Mouse (Mus musculus) ES-E14 (cell line): Measurements from ENCODE around the gene Fam53a. TPM values are rescaled to one million over a fixed set of nuclear protein-coding genes. Genes with fewer than 3 reads are reported as not detected.

Experiments used
- DNase-seq: peaks from one replicate; pipeline ENCODE4 v3.0.0-alpha.2; 2013; ENCODE audit warnings: low read depth, low spot score
- H3K27ac ChIP-seq: 2 replicates; pipeline ENCODE4 v1.5.1; 2012; ENCODE audit warnings: low read depth, mild to moderate bottlenecking, low read length, moderate library complexity, mixed read lengths; ENCODE audit not compliant: poor library complexity, insufficient read depth, severe bottlenecking
- H3K36me3 ChIP-seq: 2 replicates; pipeline ENCODE4 v1.6.1; 2012; ENCODE audit warnings: mild to moderate bottlenecking, low read length, moderate library complexity, mixed read lengths; ENCODE audit not compliant: control insufficient read depth, poor library complexity, insufficient read depth, severe bottlenecking
- H3K4me1 ChIP-seq, 2 experiments: fragments of 150-350 bp in 1 of 2; sonication (generic) in 1 of 2; 2 replicates each; pipeline ENCODE4 v1.6.1; 2012; ENCODE audit warnings: low read length in 2 of 2, mild to moderate bottlenecking in 1 of 2, mixed read lengths in 1 of 2; ENCODE audit not compliant: control insufficient read depth in 2 of 2, insufficient read depth in 2 of 2, poor library complexity in 1 of 2
- H3K4me3 ChIP-seq, 2 experiments: fragments of 150-350 bp in 1 of 2; sonication (generic) in 1 of 2; 2 replicates each; pipeline ENCODE4 v1.5.1; 2012; ENCODE audit warnings: low read length in 2 of 2, low read depth in 1 of 2, mild to moderate bottlenecking in 1 of 2, mixed read lengths in 1 of 2; ENCODE audit not compliant: insufficient read depth in 1 of 2, poor library complexity in 1 of 2, severe bottlenecking in 1 of 2
- H3K9ac ChIP-seq: 2 replicates; pipeline ENCODE4 v1.6.1; 2012; ENCODE audit warnings: low read depth, mild to moderate bottlenecking, low read length, mixed read lengths; ENCODE audit not compliant: poor library complexity, insufficient read depth, severe bottlenecking
- H3K9me3 ChIP-seq: fragments of 150-350 bp; sonication (generic); 2 replicates; pipeline ENCODE4 v1.6.1; 2012; ENCODE audit warnings: low read depth, mild to moderate bottlenecking, low read length; ENCODE audit not compliant: control insufficient read depth, insufficient read depth
- CHD2 ChIP-seq: IDR thresholded peaks from 2 replicates; pipeline ENCODE4 v1.6.1; 2014; ENCODE audit warnings: mild to moderate bottlenecking, low read depth, low read length, inconsistent platforms
- HCFC1 ChIP-seq: IDR thresholded peaks from 2 replicates; pipeline ENCODE4 v1.6.1; 2012; ENCODE audit warnings: low read length, inconsistent platforms, borderline replicate concordance; ENCODE audit not compliant: insufficient read depth
- MAFK ChIP-seq: IDR thresholded peaks from 2 replicates; pipeline ENCODE4 v1.6.1; 2014; ENCODE audit warnings: mild to moderate bottlenecking, low read depth, low read length, inconsistent platforms; ENCODE audit not compliant: insufficient read depth
- ZC3H11A ChIP-seq: IDR thresholded peaks from 2 replicates; pipeline ENCODE4 v1.6.1; 2012; ENCODE audit warnings: low read depth, mild to moderate bottlenecking, inconsistent platforms, low read length, borderline replicate concordance
- ZNF384 ChIP-seq: IDR thresholded peaks from 2 replicates; pipeline ENCODE4 v1.6.1; 2012; ENCODE audit warnings: low read depth, low read length, inconsistent platforms
- in situ Hi-C, 2 experiments: fragments of 600-800 bp; cut with MboI; formaldehyde crosslinking; loops; one replicate each; pipeline ENCODE4 v1.15.1; 2025; ENCODE audit warnings: low sequenced_read_pairs in 2 of 2, inconsistent platforms in 1 of 2; ENCODE audit not compliant: unreplicated experiment in 2 of 2
- total RNA-seq: library from RNA; depleted of rRNA; stranded (reverse); fragments of 300-350 nt; gene quantifications from 2 replicates; pipeline ENCODE4 v1.2.3, GENCODE M21; 2012

The Fam53a gene
- total RNA-seq, 1 experiment: 22.4 TPM

- no peak for DNase-seq
- H3K9me3 ChIP-seq: no peaks in the 10 kb centered on the region
- H3K4me3 ChIP-seq: no peak overlapping the region
- H3K27ac ChIP-seq: no peak overlapping the region
- no peaks in the 10 kb centered on the region for H3K4me1 ChIP-seq
- in situ Hi-C loops: no loop called here
- TF ChIP-seq CHD2 (no peak), HCFC1 (no peak), ZC3H11A (no peak), ZNF384 (no peak), MAFK (no peak)
- H3K9ac ChIP-seq: no peak overlapping the region
- peaks cover 32% of the 10 kb centered on the region for H3K36me3 ChIP-seq
Observed at GRCm38 (mm10) chr5:33611795-33612194, 17.6 kb downstream of the Fam53a start.

DNA sequence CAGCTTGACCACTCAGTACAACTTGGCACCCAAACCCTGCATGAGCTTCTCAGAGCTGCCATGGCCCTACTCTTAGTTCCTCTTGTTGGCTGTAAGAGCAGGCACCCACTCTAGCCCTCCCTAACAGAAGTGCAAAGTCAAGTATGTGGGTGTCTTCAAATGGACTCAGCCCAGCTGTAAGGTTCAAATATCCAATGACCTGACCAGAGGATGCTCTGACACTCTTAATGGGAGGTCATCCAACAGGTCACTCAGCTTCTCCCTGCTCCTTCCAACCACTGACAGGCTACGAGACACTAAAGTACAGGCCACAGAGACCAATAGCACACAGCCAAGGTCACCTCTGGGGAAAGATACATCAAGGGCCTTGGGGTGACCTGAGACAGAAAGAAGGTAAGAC is 20.2 kb downstream of the Fam53a start:
- no peak for DNase-seq
- Histone ChIP-seq H3K4me3 (no peak overlapping the region), H3K27ac (no peak overlapping the region), H3K9ac (no peak overlapping the region), H3K9me3 (no peaks in the 10 kb centered on the region), H3K36me3 (peaks cover 32% of the 10 kb centered on the region), H3K4me1 (no peaks in the 10 kb centered on the region)
- TF ChIP-seq HCFC1 (no peak), ZC3H11A (no peak), ZNF384 (no peak), MAFK (no peak), CHD2 (no peak)
- in situ Hi-C loops: no loop called here

- Histone ChIP-seq H3K4me1 (no peaks in the 10 kb centered on the region), H3K9me3 (no peaks in the 10 kb centered on the region), H3K9ac (no peak overlapping the region), H3K4me3 (no peak overlapping the region), H3K27ac (no peak overlapping the region), H3K36me3 (peaks cover 30% of the 10 kb centered on the region)
- in situ Hi-C loops: no loop called here
- no peak for DNase-seq
- TF ChIP-seq HCFC1: no peak
- no peak for TF ChIP-seq CHD2
- TF ChIP-seq MAFK: no peak
- TF ChIP-seq ZC3H11A: no peak
- no peak for TF ChIP-seq ZNF384
Observed at GRCm38 (mm10) chr5:33607434-33607833, 22.0 kb downstream of the Fam53a start.

- H3K9me3 ChIP-seq: no peaks in the 10 kb centered on the region
- peaks cover 30% of the 10 kb centered on the region for H3K36me3 ChIP-seq
- no peak overlapping the region for H3K4me3 ChIP-seq
- no peaks in the 10 kb centered on the region for H3K4me1 ChIP-seq
- H3K27ac ChIP-seq: no peak overlapping the region
- no peak for DNase-seq
- TF ChIP-seq MAFK: no peak
- TF ChIP-seq HCFC1: no peak
- TF ChIP-seq ZC3H11A: no peak
- no peak for TF ChIP-seq ZNF384
- no peak for TF ChIP-seq CHD2
- in situ Hi-C loops: no loop called here
- no peak overlapping the region for H3K9ac ChIP-seq
Observed at GRCm38 (mm10) chr5:33606631-33607030, 22.8 kb downstream of the Fam53a start.

- in situ Hi-C loops: no loop called here
- H3K27ac ChIP-seq: no peak overlapping the region
- peaks cover 33% of the 10 kb centered on the region for H3K36me3 ChIP-seq
- H3K9me3 ChIP-seq: no peaks in the 10 kb centered on the region
- H3K9ac ChIP-seq: no peak overlapping the region
- TF ChIP-seq CHD2: no peak
- no peak for TF ChIP-seq HCFC1
- no peak for TF ChIP-seq MAFK
- no peak for TF ChIP-seq ZC3H11A
- TF ChIP-seq ZNF384: no peak
- no peak for DNase-seq
- H3K4me1 ChIP-seq: no peaks in the 10 kb centered on the region
- no peak overlapping the region for H3K4me3 ChIP-seq
Observed at GRCm38 (mm10) chr5:33605314-33605713, 24.1 kb downstream of the Fam53a start.
